Mouse (Mus musculus) testis, adult 2 months (tissue): Measurements from ENCODE around the gene Ptprd. TPM values are rescaled to one million over a fixed set of nuclear protein-coding genes. Genes with fewer than 3 reads are reported as not detected.

Source experiments
- H3K27ac ChIP-seq: fragments of 200-500 bp; 2 replicates; pipeline ENCODE4 v1.5.1; 2012; ENCODE audit warnings: low read depth, low read length; ENCODE audit not compliant: control insufficient read depth, insufficient read depth
- H3K27me3 ChIP-seq: fragments of 200-500 bp; 2 replicates; pipeline ENCODE4 v1.6.1; 2012; ENCODE audit warnings: mild to moderate bottlenecking, low read length, moderate library complexity; ENCODE audit not compliant: control insufficient read depth, insufficient read depth
- H3K36me3 ChIP-seq: fragments of 200-500 bp; 2 replicates; pipeline ENCODE4 v1.6.1; 2012; ENCODE audit warnings: mild to moderate bottlenecking, low read length; ENCODE audit not compliant: control insufficient read depth, insufficient read depth
- H3K4me1 ChIP-seq: fragments of 200-500 bp; 2 replicates; pipeline ENCODE4 v1.6.1; 2012; ENCODE audit warnings: low read length; ENCODE audit not compliant: control insufficient read depth, insufficient read depth
- H3K4me3 ChIP-seq: fragments of 200-500 bp; 2 replicates; pipeline ENCODE4 v1.5.1; 2012; ENCODE audit warnings: low read depth, mild to moderate bottlenecking, low read length, moderate library complexity, mixed read lengths; ENCODE audit not compliant: control insufficient read depth
- CTCF ChIP-seq: fragments of 200-500 bp; IDR thresholded peaks from 2 replicates; pipeline ENCODE4 v1.5.1; 2012; ENCODE audit warnings: low read depth, mild to moderate bottlenecking, inconsistent platforms, low read length, moderate library complexity; ENCODE audit not compliant: control insufficient read depth, insufficient read depth, insufficient replicate concordance
- POLR2A ChIP-seq: fragments of 200-500 bp; IDR thresholded peaks from 2 replicates; pipeline ENCODE4 v1.6.1; 2012; ENCODE audit warnings: low read depth, mild to moderate bottlenecking, inconsistent platforms, low read length, moderate library complexity; ENCODE audit not compliant: control insufficient read depth
- polyA plus RNA-seq: library from polyadenylated mRNA; depleted of rRNA; stranded (reverse); fragments of >200 nt; gene quantifications from 2 replicates; pipeline ENCODE4 v1.2.3, GENCODE M21; 2012

The Ptprd gene
- polyA plus RNA-seq, 1 experiment, result 3.4 TPM

DNA sequence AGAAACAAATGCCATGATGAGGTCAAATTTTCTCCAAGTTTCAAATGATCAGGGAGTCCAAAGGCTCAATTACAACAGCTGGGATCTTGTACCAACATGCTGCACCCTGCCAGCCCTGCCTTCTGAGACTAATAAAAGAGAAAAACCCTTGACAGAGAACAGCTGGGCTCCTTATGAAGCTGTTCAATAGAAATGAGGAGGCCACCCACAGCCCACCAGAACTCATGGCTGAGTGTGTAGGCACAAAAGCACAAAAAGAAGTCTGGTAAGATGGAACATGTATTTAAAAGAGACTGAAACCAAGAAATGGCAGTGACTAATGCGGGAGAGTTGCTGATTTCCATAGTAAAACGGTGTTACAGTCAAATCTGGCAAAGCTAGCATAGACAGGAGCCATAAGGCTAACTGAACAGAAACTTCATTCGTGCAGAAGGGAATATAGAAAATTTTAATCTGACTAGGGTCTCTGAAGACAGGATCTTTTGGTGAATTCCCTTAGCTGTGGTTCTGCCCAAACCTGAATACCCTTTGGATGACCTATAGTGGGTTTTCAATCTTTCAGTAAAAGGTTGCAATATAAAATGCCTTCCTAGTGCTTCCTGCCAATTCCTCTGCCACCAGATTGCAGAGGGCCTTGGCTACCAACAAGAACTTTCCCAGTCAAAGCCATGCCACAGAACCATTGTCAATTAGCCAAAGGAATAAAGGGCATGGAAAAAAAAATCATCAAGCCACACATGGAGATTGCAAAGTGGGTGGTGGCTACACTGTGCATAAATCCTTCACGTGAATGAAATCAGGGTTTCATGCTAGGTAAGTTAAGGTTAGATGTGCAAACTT is 1841.5 kb downstream of the Ptprd start:
- H3K27me3 ChIP-seq, result no peaks in the 10 kb centered on the region
- no peaks in the 10 kb centered on the region for H3K4me1 ChIP-seq
- TF ChIP-seq CTCF (no peak), POLR2A (no peak)
- 0 out of 2 replicates have a peak overlapping the region, but pooled peaks have one; percentile 49 for H3K27ac ChIP-seq
- H3K36me3 ChIP-seq, result no peaks in the 10 kb centered on the region
- H3K4me3 ChIP-seq, result no peak overlapping the region

DNA sequence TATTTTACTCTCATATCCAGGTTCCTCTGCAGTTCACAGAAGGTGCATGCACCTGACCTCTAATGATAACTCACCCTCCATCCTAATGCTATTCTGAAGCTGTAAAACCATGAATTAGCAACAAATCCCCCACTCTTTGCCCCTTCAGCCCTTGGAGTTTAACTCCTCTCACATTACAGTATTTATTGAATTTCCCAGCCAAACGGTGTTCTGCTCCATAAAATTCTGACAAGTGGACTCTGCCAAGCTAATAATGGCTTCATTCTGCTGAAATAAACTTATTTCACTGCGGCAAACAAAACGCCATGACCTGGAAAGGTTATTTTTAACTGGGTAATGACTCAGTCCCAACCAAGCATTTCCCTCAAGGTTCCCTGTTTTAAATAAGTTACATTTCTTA is 1842.7 kb downstream of the Ptprd start:
- Histone ChIP-seq H3K27me3 (no peaks in the 10 kb centered on the region), H3K4me3 (no peak overlapping the region), H3K27ac (no peak overlapping the region), H3K4me1 (no peaks in the 10 kb centered on the region), H3K36me3 (no peaks in the 10 kb centered on the region)
- no peak for TF ChIP-seq POLR2A
- TF ChIP-seq CTCF, result no peak

DNA sequence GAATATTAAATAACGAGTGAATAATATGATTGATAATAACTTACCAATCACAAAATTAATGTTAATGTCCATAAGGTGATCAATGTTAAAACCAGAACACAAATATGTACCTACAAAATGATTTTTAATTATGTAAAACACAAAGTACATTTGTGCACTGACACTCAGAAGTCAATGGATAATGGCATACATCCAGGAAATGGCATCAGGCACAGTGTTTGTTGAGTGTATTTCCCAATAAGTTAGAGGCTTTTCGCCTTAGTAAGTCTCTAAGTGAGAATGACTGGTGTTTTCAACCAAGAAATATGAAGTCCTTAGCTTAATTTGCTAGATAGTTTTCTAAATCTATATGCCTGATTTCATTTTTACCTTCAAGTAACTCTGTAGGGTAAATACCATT is 1843.5 kb downstream of the Ptprd start:
- TF ChIP-seq CTCF (no peak), POLR2A (no peak)
- Histone ChIP-seq H3K4me1 (no peaks in the 10 kb centered on the region), H3K4me3 (no peak overlapping the region)

DNA sequence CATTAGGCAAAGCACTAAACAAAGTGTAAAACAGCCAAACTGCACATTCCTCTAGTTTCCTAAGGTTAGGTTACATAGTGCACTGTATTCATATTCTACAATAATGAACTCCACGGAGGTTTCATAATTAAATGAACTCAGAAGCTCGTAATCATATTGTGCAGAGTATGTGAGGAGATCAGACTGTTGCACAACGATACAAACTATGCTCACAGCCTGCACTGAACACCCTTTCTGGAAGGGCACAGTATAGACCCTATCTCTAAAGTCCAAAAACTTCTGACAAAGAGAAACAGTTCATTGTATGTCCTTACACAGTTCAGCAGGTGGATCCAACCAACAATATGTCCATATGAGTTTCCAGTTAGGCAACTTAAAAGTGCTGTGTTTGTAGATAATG is 1844.5 kb downstream of the Ptprd start:
- Histone ChIP-seq H3K36me3 (no peaks in the 10 kb centered on the region), H3K4me1 (no peaks in the 10 kb centered on the region), H3K27ac (no peak overlapping the region), H3K4me3 (no peak overlapping the region), H3K27me3 (no peaks in the 10 kb centered on the region)
- TF ChIP-seq POLR2A (no peak), CTCF (no peak)

More for the DNA sequence above, 1843.5 kb downstream of the Ptprd start:
- no peak overlapping the region for H3K27ac ChIP-seq
- no peaks in the 10 kb centered on the region for H3K36me3 ChIP-seq
- H3K27me3 ChIP-seq, result no peaks in the 10 kb centered on the region

DNA sequence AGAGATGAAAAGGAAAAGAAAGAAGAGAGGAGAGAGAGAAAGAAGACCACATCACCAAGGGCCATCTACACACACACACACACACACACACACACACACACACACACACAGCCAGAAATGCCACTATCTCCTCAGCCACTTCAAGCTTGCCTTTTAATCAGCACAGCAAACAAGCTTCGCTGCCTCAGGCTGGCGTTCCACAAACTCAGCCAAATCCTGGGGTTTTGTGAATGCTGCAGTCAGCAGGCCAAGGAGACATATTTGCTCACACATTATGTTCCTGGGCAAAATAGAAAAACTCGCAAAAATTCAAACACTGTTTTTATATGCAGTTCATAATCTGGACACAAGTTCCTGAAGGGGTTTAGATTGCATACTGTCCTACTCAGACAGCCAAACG is 1845.9 kb downstream of the Ptprd start:
- no peak for TF ChIP-seq CTCF
- no peak for TF ChIP-seq POLR2A
- Histone ChIP-seq H3K27ac (no peak overlapping the region), H3K27me3 (no peaks in the 10 kb centered on the region), H3K4me1 (no peaks in the 10 kb centered on the region), H3K4me3 (no peak overlapping the region), H3K36me3 (no peaks in the 10 kb centered on the region)

DNA sequence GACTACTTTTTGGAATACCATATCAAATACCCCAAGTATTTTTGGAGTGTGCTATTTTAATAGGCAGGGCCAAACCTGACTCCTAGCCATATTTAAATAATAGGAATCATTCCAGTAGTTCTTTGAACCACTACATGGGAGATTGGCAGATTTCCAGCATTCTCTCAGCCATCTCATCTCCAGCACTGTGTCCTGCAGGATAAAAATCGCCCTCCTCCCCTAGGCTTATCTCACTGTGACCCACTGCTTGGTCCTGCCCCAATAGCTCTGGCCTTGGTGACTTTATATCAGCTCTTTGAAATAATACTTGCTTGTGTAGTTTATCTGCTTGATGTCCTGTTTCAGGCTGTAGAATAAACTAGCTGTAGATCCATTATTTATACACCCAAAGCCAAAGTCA is 1850.2 kb downstream of the Ptprd start:
- Histone ChIP-seq H3K4me1 (no peaks in the 10 kb centered on the region), H3K4me3 (no peak overlapping the region), H3K27ac (no peak overlapping the region), H3K36me3 (no peaks in the 10 kb centered on the region), H3K27me3 (no peaks in the 10 kb centered on the region)
- TF ChIP-seq CTCF (no peak), POLR2A (no peak)

DNA sequence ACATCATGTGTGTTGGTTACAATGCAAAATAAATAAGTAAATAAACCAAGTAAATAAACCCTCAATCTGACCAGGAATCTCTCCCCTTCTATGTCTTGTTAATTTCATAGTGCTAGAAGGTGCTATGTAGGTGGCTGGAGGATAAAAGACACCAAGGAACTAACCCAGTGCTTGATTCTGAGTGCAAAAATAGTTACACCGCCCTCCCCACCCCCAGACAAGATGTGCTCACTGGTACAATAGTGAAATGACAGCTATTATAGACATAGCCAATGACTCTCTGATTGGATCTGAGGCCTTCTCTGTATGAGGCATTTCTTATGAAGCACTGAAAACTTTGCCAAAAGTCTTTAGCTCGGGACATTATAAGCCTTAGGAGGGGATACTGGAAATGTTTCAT is 1857.6 kb downstream of the Ptprd start:
- no peak overlapping the region for H3K4me3 ChIP-seq
- H3K27ac ChIP-seq, result no peak overlapping the region
- TF ChIP-seq CTCF (no peak), POLR2A (no peak)
- H3K27me3 ChIP-seq, result no peaks in the 10 kb centered on the region
- H3K36me3 ChIP-seq, result no peaks in the 10 kb centered on the region
- no peaks in the 10 kb centered on the region for H3K4me1 ChIP-seq
